Mouse (Mus musculus) CH12.LX (cell line): Measurements from ENCODE around the gene Lbh. TPM values are rescaled to one million over a fixed set of nuclear protein-coding genes. Genes with fewer than 3 reads are reported as not detected.

Experiments
- DNase-seq: peaks from one replicate; pipeline ENCODE4 v3.0.0-alpha.2; 2013; ENCODE audit errors: extremely low read depth
- H3K27ac ChIP-seq: 2 replicates; pipeline ENCODE4 v1.5.1; 2012; ENCODE audit warnings: low read depth, mild to moderate bottlenecking, control low read depth, moderate library complexity; ENCODE audit not compliant: insufficient read depth
- H3K27me3 ChIP-seq: replicated peaks from 2 replicates; pipeline ENCODE3; 2012; ENCODE audit warnings: inconsistent platforms
- H3K36me3 ChIP-seq, 2 experiments: replicated peaks in 1 of 2; 2 replicates each; pipeline versions ENCODE3 to v1.6.1; 2012; ENCODE audit warnings: inconsistent platforms in 1 of 2, low read length in 1 of 2, mild to moderate bottlenecking in 1 of 2, mixed read lengths in 1 of 2, moderate library complexity in 1 of 2; ENCODE audit not compliant: control insufficient read depth in 1 of 2, insufficient read depth in 1 of 2
- H3K4me1 ChIP-seq, 2 experiments: 2 replicates each; pipeline ENCODE4 v1.6.1; 2012; ENCODE audit warnings: inconsistent platforms in 1 of 2, moderate library complexity in 1 of 2; ENCODE audit not compliant: insufficient read depth in 2 of 2, control insufficient read depth in 1 of 2
- H3K4me2 ChIP-seq: 2 replicates; pipeline ENCODE4 v1.6.1; 2012; ENCODE audit warnings: low read depth, mild to moderate bottlenecking, control low read depth; ENCODE audit not compliant: poor library complexity, insufficient read depth, severe bottlenecking
- H3K4me3 ChIP-seq, 3 experiments: fragments of 150-350 bp in 1 of 3; sonication (generic) in 1 of 3; replicated peaks in 1 of 3; 2 replicates each; pipeline versions ENCODE3 to v1.5.1; 2011 to 2012; ENCODE audit warnings: low read depth in 2 of 3, low read length in 2 of 3, mild to moderate bottlenecking in 2 of 3, moderate library complexity in 2 of 3, control low read depth in 1 of 3, improper control_type of control experiment in 1 of 3, inconsistent platforms in 1 of 3, mixed read lengths in 1 of 3; ENCODE audit not compliant: poor library complexity in 1 of 3
- H3K79me2 ChIP-seq: replicated peaks from 2 replicates; pipeline ENCODE4 v1.6.1; 2012; ENCODE audit warnings: mild to moderate bottlenecking, moderate library complexity; ENCODE audit not compliant: control insufficient read depth, poor library complexity, insufficient read depth, severe bottlenecking; ENCODE audit errors: extremely low read depth
- H3K9ac ChIP-seq: 2 replicates; pipeline ENCODE4 v1.6.1; 2012; ENCODE audit warnings: low read depth, mild to moderate bottlenecking, control low read depth, moderate library complexity; ENCODE audit not compliant: insufficient read depth
- H3K9me3 ChIP-seq: replicated peaks from 2 replicates; pipeline ENCODE3; 2012; ENCODE audit warnings: low read length, inconsistent platforms, mixed read lengths
- BHLHE40 ChIP-seq: IDR thresholded peaks from 2 replicates; pipeline ENCODE4 v1.6.1; 2011; ENCODE audit warnings: mild to moderate bottlenecking, low read depth, low read length, improper control_type of control experiment
- CHD2 ChIP-seq: IDR thresholded peaks from 2 replicates; pipeline ENCODE4 v1.6.1; 2011; ENCODE audit warnings: low read length, improper control_type of control experiment
- ELF1 ChIP-seq: IDR thresholded peaks from 2 replicates; pipeline ENCODE4 v1.6.1; 2014; ENCODE audit warnings: low read depth, mild to moderate bottlenecking, inconsistent platforms, low read length, improper control_type of control experiment
- EP300 ChIP-seq: IDR thresholded peaks from 2 replicates; pipeline ENCODE4 v1.6.1; 2011; ENCODE audit warnings: low read length, improper control_type of control experiment
- HCFC1 ChIP-seq: IDR thresholded peaks from 2 replicates; pipeline ENCODE4 v1.6.1; 2012; ENCODE audit warnings: low read depth, mild to moderate bottlenecking, inconsistent platforms, low read length, improper control_type of control experiment
- IRF4 ChIP-seq: IDR thresholded peaks from 2 replicates; pipeline ENCODE4 v1.6.1; 2014; ENCODE audit warnings: low read depth, mild to moderate bottlenecking, inconsistent platforms, low read length, improper control_type of control experiment
- JUN ChIP-seq: IDR thresholded peaks from 2 replicates; pipeline ENCODE4 v1.6.1; 2011; ENCODE audit warnings: low read depth, mild to moderate bottlenecking, low read length, improper control_type of control experiment, moderate library complexity; ENCODE audit not compliant: insufficient read depth
- MAFK ChIP-seq: IDR thresholded peaks from 2 replicates; pipeline ENCODE4 v1.6.1; 2011; ENCODE audit warnings: low read length, improper control_type of control experiment; ENCODE audit not compliant: insufficient replicate concordance
- MAX ChIP-seq: IDR thresholded peaks from 2 replicates; pipeline ENCODE4 v1.6.1; 2011; ENCODE audit warnings: low read length, improper control_type of control experiment
- MAZ ChIP-seq: IDR thresholded peaks from 2 replicates; pipeline ENCODE4 v1.6.1; 2012; ENCODE audit warnings: low read depth, mild to moderate bottlenecking, inconsistent platforms, low read length, improper control_type of control experiment, moderate library complexity
- MXI1 ChIP-seq: IDR thresholded peaks from 2 replicates; pipeline ENCODE4 v1.6.1; 2011; ENCODE audit warnings: mild to moderate bottlenecking, low read depth, low read length, improper control_type of control experiment
- NELFE ChIP-seq: IDR thresholded peaks from 2 replicates; pipeline ENCODE4 v1.6.1; 2011; ENCODE audit warnings: low read depth, low read length, improper control_type of control experiment
- NRF1 ChIP-seq: IDR thresholded peaks from 2 replicates; pipeline ENCODE4 v1.6.1; 2014; ENCODE audit warnings: low read depth, mild to moderate bottlenecking, inconsistent platforms, low read length, improper control_type of control experiment, moderate library complexity
- PAX5 ChIP-seq: IDR thresholded peaks from 2 replicates; pipeline ENCODE4 v1.6.1; 2012; ENCODE audit warnings: low read length, inconsistent platforms, mixed read lengths
- POLR2AphosphoS2 ChIP-seq: IDR thresholded peaks from 2 replicates; pipeline ENCODE4 v1.6.1; 2011; ENCODE audit warnings: low read depth, low read length, improper control_type of control experiment
- RAD21 ChIP-seq: IDR thresholded peaks from 2 replicates; pipeline ENCODE4 v1.6.1; 2011; ENCODE audit warnings: low read depth, mild to moderate bottlenecking, low read length, improper control_type of control experiment, moderate library complexity
- RCOR1 ChIP-seq: conservative IDR thresholded peaks from 2 replicates; pipeline ENCODE4 v1.6.1; 2012; ENCODE audit warnings: low read depth, mild to moderate bottlenecking, inconsistent platforms, low read length, improper control_type of control experiment
- SIN3A ChIP-seq: IDR thresholded peaks from 2 replicates; pipeline ENCODE4 v1.6.1; 2012; ENCODE audit warnings: low read length, improper control_type of control experiment, inconsistent platforms
- SMC3 ChIP-seq: IDR thresholded peaks from 2 replicates; pipeline ENCODE4 v1.6.1; 2011; ENCODE audit warnings: low read depth, low read length, improper control_type of control experiment
- TBP ChIP-seq: conservative IDR thresholded peaks from 2 replicates; pipeline ENCODE4 v1.6.1; 2011; ENCODE audit warnings: low read depth, low read length, improper control_type of control experiment
- TCF12 ChIP-seq: IDR thresholded peaks from 2 replicates; pipeline ENCODE4 v1.6.1; 2014; ENCODE audit warnings: low read depth, mild to moderate bottlenecking, inconsistent platforms, low read length, improper control_type of control experiment
- UBTF ChIP-seq: IDR thresholded peaks from 2 replicates; pipeline ENCODE4 v1.6.1; 2012; ENCODE audit warnings: low read depth, mild to moderate bottlenecking, inconsistent platforms, low read length, improper control_type of control experiment, moderate library complexity
- USF1 ChIP-seq: IDR thresholded peaks from 2 replicates; pipeline ENCODE4 v1.6.1; 2014; ENCODE audit warnings: low read depth, mild to moderate bottlenecking, inconsistent platforms, low read length, improper control_type of control experiment
- USF2 ChIP-seq: conservative IDR thresholded peaks from 2 replicates; pipeline ENCODE4 v1.6.1; 2011; ENCODE audit warnings: low read depth, low read length, improper control_type of control experiment
- ZC3H11A ChIP-seq: IDR thresholded peaks from 2 replicates; pipeline ENCODE4 v1.6.1; 2012; ENCODE audit warnings: low read depth, mild to moderate bottlenecking, inconsistent platforms, low read length, improper control_type of control experiment
- ZKSCAN1 ChIP-seq: IDR thresholded peaks from 2 replicates; pipeline ENCODE4 v1.6.1; 2012; ENCODE audit warnings: low read depth, inconsistent platforms, low read length, improper control_type of control experiment, borderline replicate concordance
- ZNF384 ChIP-seq: IDR thresholded peaks from 2 replicates; pipeline ENCODE4 v1.6.1; 2012; ENCODE audit warnings: low read depth, low read length, improper control_type of control experiment, inconsistent platforms
- dilution Hi-C: fragments of 300-500 bp; cut with MboI; formaldehyde crosslinking; loops from 2 replicates; pipeline ENCODE4 v1.14.3; 2020; ENCODE audit warnings: low sequenced_read_pairs; ENCODE audit not compliant: extremely low pct_unique_long_range_greater_than_20kb, extremely low pct_ligation_motif_present
- in situ Hi-C: fragments of 300-500 bp; cut with MboI; formaldehyde crosslinking; loops from 3 replicates; pipeline ENCODE4 v1.14.3; 2019; ENCODE audit warnings: low sequenced_read_pairs, low pct_ligation_motif_present, low pct_unique_long_range_greater_than_20kb, mixed read lengths
- polyA plus RNA-seq: library from polyadenylated mRNA; unstranded; fragments of >175 nt; gene quantifications from 2 replicates; pipeline ENCODE4 v1.2.1, GENCODE M21; 2012; ENCODE audit warnings: low read depth; ENCODE audit not compliant: insufficient read length
- total RNA-seq, 2 experiments: library from RNA; depleted of rRNA; stranded (reverse); fragments of 300-350 nt in 1 of 2; fragments of >200 nt in 1 of 2; gene quantifications; 2 replicates each; pipeline ENCODE4 v1.2.3; 2012 to 2014

The Lbh gene
- total and polyA plus RNA-seq, 3 experiments, result 14.4 to 30.0 (median 16.7) TPM

DNA sequence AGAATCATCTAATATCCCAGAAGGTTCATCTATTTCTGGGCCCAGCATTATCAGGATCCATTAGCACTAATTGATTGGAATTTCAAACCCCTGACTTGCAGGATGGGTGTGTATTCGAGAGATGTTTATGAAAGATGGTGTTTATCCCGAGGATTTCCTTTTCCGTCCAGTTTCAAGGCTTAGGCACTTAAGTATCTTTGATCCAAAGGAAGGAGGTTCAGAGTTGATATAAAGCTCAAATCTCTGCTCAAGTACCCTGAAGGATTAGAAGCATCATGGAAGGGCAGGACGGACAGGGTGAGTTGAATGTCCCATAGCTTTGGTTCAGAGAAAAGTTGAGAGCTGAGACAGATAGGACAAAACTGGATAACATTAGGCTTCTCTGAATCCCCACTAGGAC, 15.0 kb downstream of the Lbh start:
- Histone ChIP-seq H3K9me3 (peaks cover 19% of the 10 kb centered on the region), H3K9ac (no peak overlapping the region), H3K4me3 (no peak overlapping the region), H3K4me1 (peaks cover 16 to 46% of the 10 kb centered on the region in 2 experiments), H3K27me3 (no peaks in the 10 kb centered on the region), H3K4me2 (no peak overlapping the region), H3K27ac (no peak overlapping the region), H3K36me3 (peaks cover 8 to 33% of the 10 kb centered on the region in 2 experiments), H3K79me2 (no peaks in the 10 kb centered on the region)
- no peak for DNase-seq
- in situ Hi-C loops, result no loop called here
- TF ChIP-seq ZNF384 (no peak), USF2 (no peak), ZC3H11A (no peak), NRF1 (no peak), ZKSCAN1 (no peak), HCFC1 (no peak), RAD21 (no peak), SIN3A (no peak), UBTF (no peak), TBP (no peak), IRF4 (no peak), SMC3 (no peak), MAZ (no peak), NELFE (no peak), JUN (no peak), RCOR1 (no peak), ELF1 (no peak), USF1 (no peak), EP300 (no peak)
- dilution Hi-C loops, result no loop called here

DNA sequence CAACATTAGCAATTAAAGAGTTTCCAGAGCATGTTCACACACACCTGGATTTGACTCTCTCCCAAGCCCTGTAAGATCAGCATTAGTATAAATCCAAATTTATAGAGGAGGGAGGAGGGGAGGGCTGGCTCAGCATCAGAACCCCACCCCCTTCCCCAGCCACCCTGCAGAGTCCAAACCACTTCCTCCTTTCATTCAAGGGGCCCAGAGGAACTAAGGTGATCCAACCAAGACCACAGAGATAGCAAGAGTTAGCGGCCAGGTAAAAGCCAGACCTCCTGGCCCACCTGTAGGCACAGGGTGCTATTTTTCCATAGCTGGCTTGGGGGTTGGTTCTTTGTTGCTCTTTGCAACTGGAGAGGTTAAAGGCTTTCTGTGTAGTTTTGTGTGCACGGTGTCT, 16.0 kb downstream of the Lbh start:
- Histone ChIP-seq H3K9ac (no peak overlapping the region), H3K4me3 (peak overlapping the region in 1 of 3 experiments; percentile 23), H3K36me3 (peaks cover 5 to 30% of the 10 kb centered on the region in 2 experiments), H3K9me3 (peaks cover 19% of the 10 kb centered on the region), H3K79me2 (no peaks in the 10 kb centered on the region), H3K27me3 (no peaks in the 10 kb centered on the region), H3K4me1 (peaks cover 21 to 55% of the 10 kb centered on the region in 2 experiments), H3K27ac (peak overlapping the region; percentile 90), H3K4me2 (peak overlapping the region; percentile 45)
- in situ Hi-C loops, result no loop called here
- DNase-seq, result peak; percentile 62
- dilution Hi-C loops, result no loop called here
- TF ChIP-seq MAX (no peak), MAFK (peak; percentile 57; the same call in 1 of the 2 replicates), ELF1 (peak; percentile 60), CHD2 (peak; percentile 84), NELFE (0 out of 2 replicates have a peak, but pooled peaks have one; percentile 28), MXI1 (no peak), TCF12 (peak; percentile 60), RCOR1 (no peak; the same call in none of the 2 replicates), TBP (no peak), ZKSCAN1 (no peak), SIN3A (peak; percentile 64; the same call in 1 of the 2 replicates), MAZ (0 out of 2 replicates have a peak, but pooled peaks have one; percentile 48), PAX5 (no peak), EP300 (peak; percentile 73), IRF4 (peak; percentile 54), POLR2AphosphoS2 (no peak), BHLHE40 (peak; percentile 48)
